Mouse (Mus musculus) ES-Bruce4 (cell line): ENCODE data around the gene Bola3.

Experiments
- CTCF ChIP-seq: IDR thresholded peaks from one replicate; pipeline ENCODE4 v1.8.1; 2011; ENCODE audit warnings: low read depth, low read length
- EP300 ChIP-seq: IDR thresholded peaks from 2 replicates; pipeline ENCODE4 v1.6.1; 2011; ENCODE audit warnings: low read depth, low read length; ENCODE audit not compliant: insufficient read depth
- POLR2A ChIP-seq: IDR thresholded peaks from one replicate; pipeline ENCODE4 v1.8.1; 2011; ENCODE audit warnings: low read length; ENCODE audit not compliant: insufficient read depth

GRCm38 (mm10) chr6:83349274-83349958 lies 469 bp downstream of the Bola3 start:
- TF ChIP-seq CTCF, result peak; percentile 72
- TF ChIP-seq POLR2A, result no peak
- no peak for TF ChIP-seq EP300
